Mouse (Mus musculus) cerebellum, adult 2 months (tissue): ENCODE results near the gene Gm49361.

Experiments
- CTCF ChIP-seq: fragments of 200-500 bp; IDR thresholded peaks from 2 replicates; pipeline ENCODE4 v1.5.1; 2011; ENCODE audit warnings: low read depth, mild to moderate bottlenecking, control low read depth, low read length, moderate library complexity, borderline replicate concordance; ENCODE audit not compliant: insufficient read depth
- POLR2A ChIP-seq: fragments of 200-500 bp; IDR thresholded peaks from 2 replicates; pipeline ENCODE4 v1.6.1; 2011; ENCODE audit warnings: low read length, control low read depth, borderline replicate concordance; ENCODE audit not compliant: insufficient read depth

DNA sequence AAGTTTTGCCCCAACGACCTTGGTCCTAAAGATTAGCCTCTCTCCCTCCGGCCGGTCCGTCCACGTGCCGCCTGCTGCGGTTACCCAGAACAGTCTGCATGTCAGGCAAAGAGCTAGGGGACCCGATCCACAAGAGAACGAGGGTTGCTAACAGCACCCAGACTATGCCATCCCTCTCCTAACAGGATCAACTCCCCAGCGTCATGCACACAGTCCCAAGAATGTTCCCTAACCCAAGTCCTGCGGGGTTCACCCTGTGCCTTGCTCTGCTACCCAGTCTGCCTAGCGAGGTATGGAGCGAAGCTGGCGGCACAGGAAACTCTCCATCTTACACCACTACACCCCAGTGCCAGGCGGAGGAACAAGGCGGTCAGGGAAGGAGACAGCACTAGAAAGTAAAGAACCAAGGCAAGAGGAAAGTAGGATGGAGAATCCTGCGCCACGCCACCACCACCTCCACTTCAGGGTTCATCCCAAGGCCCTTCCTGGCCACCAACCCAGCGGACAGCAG lies 81.5 kb downstream of the Gm49361 start:
- TF ChIP-seq CTCF (no peak), POLR2A (no peak)
